Mouse (Mus musculus): ENCODE measurements around the gene A430089I19Rik. TPM values are rescaled to one million over a fixed set of nuclear protein-coding genes. Genes with fewer than 3 reads are reported as not detected.
"Not testable (repeated sequence)": the region's sequence is repeated elsewhere in the genome, so short reads cannot be mapped to it uniquely, and the experiment has no call there.

Gene A430089I19Rik
- polyA plus RNA-seq (2015; fragmentation: Nextera tagmentation; extraction: Ambion mirVana): not detected in 2 replicates

GRCm38 (mm10) chr5:94306696-94307095 lies at the start of gene A430089I19Rik:
TSS of gene A430089I19Rik (minus strand) at chr5:94306796.
- H3K27ac ChIP-seq; H3K4me3 ChIP-seq (replicated peaks); H3K36me3 ChIP-seq; H3K27me3 ChIP-seq; H3K4me2 ChIP-seq (replicated peaks); ATAC-seq; H3K9me3 ChIP-seq; H3K9ac ChIP-seq (replicated peaks); H3K4me1 ChIP-seq (replicated peaks): not testable (repeated sequence)
- 94% methylated on average over 1 of the region's 1 CpGs for WGBS

- not testable (repeated sequence) for H3K4me1 ChIP-seq (replicated peaks); ATAC-seq; H3K4me2 ChIP-seq (replicated peaks); H3K27me3 ChIP-seq; H3K27ac ChIP-seq; H3K9ac ChIP-seq (replicated peaks); H3K4me3 ChIP-seq (replicated peaks); H3K9me3 ChIP-seq; H3K36me3 ChIP-seq
- no CpG with 5 or more reads among the region's 2 CpGs for WGBS
Measured at GRCm38 (mm10) chr5:94339449-94339848, 32.9 kb upstream of the A430089I19Rik start, which contains the start of gene AA792892. TSS of gene AA792892 (plus strand) at chr5:94339749.

GRCm38 (mm10) chr5:94314135-94314534 lies 7.5 kb upstream of the A430089I19Rik start, which contains the start of gene Gm6502:
TSS of gene Gm6502 (plus strand) at chr5:94314435.
- H3K4me2 ChIP-seq (replicated peaks); H3K9me3 ChIP-seq; H3K36me3 ChIP-seq; H3K4me1 ChIP-seq (replicated peaks); H3K9ac ChIP-seq (replicated peaks); H3K27ac ChIP-seq; ATAC-seq; H3K27me3 ChIP-seq; H3K4me3 ChIP-seq (replicated peaks): not testable (repeated sequence)
- no CpG with 5 or more reads among the region's 2 CpGs for WGBS

Other genes starting within 250 kb of the A430089I19Rik start
- not detected in 2 replicates for gene BC061212, start 236.3 kb downstream of the A430089I19Rik start, polyA plus RNA-seq (2015; fragmentation: Nextera tagmentation; extraction: Ambion mirVana)
- not detected in 2 replicates for gene Gm6351, start 230.4 kb downstream of the A430089I19Rik start, polyA plus RNA-seq (2015; fragmentation: Nextera tagmentation; extraction: Ambion mirVana)
- gene Gm3106, start 88.8 kb downstream of the A430089I19Rik start, polyA plus RNA-seq (2015; fragmentation: Nextera tagmentation; extraction: Ambion mirVana): not detected in 2 replicates
- not detected in 2 replicates for gene Gm6502, start 7.6 kb upstream of the A430089I19Rik start, polyA plus RNA-seq (2015; fragmentation: Nextera tagmentation; extraction: Ambion mirVana)
- gene AA792892, start 33.0 kb upstream of the A430089I19Rik start, polyA plus RNA-seq (2015; fragmentation: Nextera tagmentation; extraction: Ambion mirVana): not detected in 2 replicates
- gene Gm7682, start 139.0 kb upstream of the A430089I19Rik start, polyA plus RNA-seq (2015; fragmentation: Nextera tagmentation; extraction: Ambion mirVana): not detected in 2 replicates
- gene Gm3139, start 219.5 kb upstream of the A430089I19Rik start, polyA plus RNA-seq (2015; fragmentation: Nextera tagmentation; extraction: Ambion mirVana): not detected in 2 replicates

Measured in midbrain, embryonic 13.5 days (tissue).